Mouse (Mus musculus) stomach, postnatal 0 days (tissue): Measurements from ENCODE around the gene Commd4.

Experiments
- CTCF ChIP-seq: IDR thresholded peaks from 2 replicates; pipeline ENCODE4 v1.5.1; 2016; ENCODE audit warnings: antibody characterized with exemption, low read depth, mild to moderate bottlenecking, moderate library complexity
- EP300 ChIP-seq: optimal IDR thresholded peaks from 2 replicates; pipeline ENCODE3; 2016; ENCODE audit warnings: antibody characterized with exemption

DNA sequence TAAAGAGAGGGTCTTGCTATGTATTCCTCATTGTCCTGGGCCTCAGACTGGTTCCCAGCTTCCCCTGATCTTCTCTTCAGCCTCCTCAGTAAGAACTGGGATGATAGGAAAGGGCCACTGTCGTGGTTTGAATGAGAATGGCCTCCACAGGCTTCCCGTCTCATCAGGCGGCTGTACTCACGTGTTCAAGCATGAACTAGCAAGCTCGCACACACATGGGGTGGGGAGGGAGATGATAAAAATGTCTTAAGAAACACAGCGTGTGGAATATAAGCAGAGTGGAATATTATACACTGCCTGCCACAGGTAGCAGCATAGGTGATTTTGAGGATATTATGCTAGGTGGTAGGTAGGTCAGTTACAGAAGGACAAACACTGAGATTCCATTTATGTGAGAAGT is 9.1 kb downstream of the Commd4 start:
- TF ChIP-seq CTCF: no peak
- TF ChIP-seq EP300: no peak
